Mouse (Mus musculus) heart, adult 8-10 months (tissue): Measurements from ENCODE around the gene Ptbp1. TPM values are rescaled to one million over a fixed set of nuclear protein-coding genes. Genes with fewer than 3 reads are reported as not detected.
A peak's percentile ranks its signal among the peaks of the same experiment; 100 is the strongest.
"Not testable (repeated sequence)": the region's sequence is repeated elsewhere in the genome, so short reads cannot be mapped to it uniquely, and the experiment has no call there.

Experiments used
- DNase-seq: peaks from one replicate; pipeline ENCODE4 v3.0.0; 2022; ENCODE audit warnings: low spot score
- total RNA-seq, 4 experiments: library from RNA; stranded (reverse); gene quantifications; 2 replicates each; pipeline ENCODE4 v1.2.4; 2022

The Ptbp1 gene
- total RNA-seq, 4 experiments from 2014 or later: 45.4 to 57.7 (median 49.9) TPM

- peak; percentile 79 for DNase-seq
Observed at GRCm38 (mm10) chr10:79883297-79884084, 29.3 kb downstream of the Ptbp1 start.

- DNase-seq: peak; percentile 60
Observed at GRCm38 (mm10) chr10:79884446-79884845, 30.2 kb downstream of the Ptbp1 start.

GRCm38 (mm10) chr10:79884938-79885337, 30.7 kb downstream of the Ptbp1 start:
- not testable (repeated sequence) for DNase-seq

- no peak for DNase-seq
Observed at GRCm38 (mm10) chr10:79886054-79886453, 31.8 kb downstream of the Ptbp1 start, which contains the start of gene Elane. Gene Elane (plus strand): TSS chr10:79886247.

GRCm38 (mm10) chr10:79886611-79887010, 32.4 kb downstream of the Ptbp1 start:
- DNase-seq: no peak

GRCm38 (mm10) chr10:79889386-79889785, 35.2 kb downstream of the Ptbp1 start:
- DNase-seq: no peak

- no peak for DNase-seq
Observed at GRCm38 (mm10) chr10:79890670-79891069, 36.4 kb downstream of the Ptbp1 start, which contains the start of gene Cfd. Gene Cfd (plus strand): TSS chr10:79890853.

- peak; percentile 57 for DNase-seq
Observed at GRCm38 (mm10) chr10:79892451-79893118, 38.4 kb downstream of the Ptbp1 start.

- no peak for DNase-seq
Observed at GRCm38 (mm10) chr10:79896306-79896705, 42.1 kb downstream of the Ptbp1 start.

GRCm38 (mm10) chr10:79896814-79897213, 42.6 kb downstream of the Ptbp1 start:
- no peak for DNase-seq

GRCm38 (mm10) chr10:79897316-79898245, 43.4 kb downstream of the Ptbp1 start:
- no peak for DNase-seq

GRCm38 (mm10) chr10:79900951-79901410, 46.8 kb downstream of the Ptbp1 start:
- no peak for DNase-seq

- DNase-seq: no peak
Observed at GRCm38 (mm10) chr10:79906712-79907111, 52.5 kb downstream of the Ptbp1 start.

GRCm38 (mm10) chr10:79907415-79907814, 53.2 kb downstream of the Ptbp1 start:
- DNase-seq: no peak

GRCm38 (mm10) chr10:79908167-79909091, 54.2 kb downstream of the Ptbp1 start, which contains the start of gene Med16:
Gene Med16 (minus strand): TSS chr10:79908923.
- DNase-seq: peak; percentile 95

GRCm38 (mm10) chr10:79909092-79909922, 55.1 kb downstream of the Ptbp1 start:
- DNase-seq: no peak

GRCm38 (mm10) chr10:79910556-79910955, 56.3 kb downstream of the Ptbp1 start, which contains the start of gene Gm26602:
Gene Gm26602 (plus strand): TSS chr10:79910856.
- DNase-seq: no peak

GRCm38 (mm10) chr10:79912412-79912811, 58.2 kb downstream of the Ptbp1 start:
- no peak for DNase-seq
